Comparison of ENCODE assay signal across 14 mouse cellular contexts in genomic region chr14:45668325-45668724, GRCm38 (mm10). TPM values are rescaled to one million over a fixed set of nuclear protein-coding genes. Genes with fewer than 3 reads are reported as not detected.
DNase-seq lines count a peak whose midpoint lies in the region; ATAC-seq and TF ChIP-seq lines count a peak whose summit lies in the region.
"Had no signal": no experiment of that assay in that cellular context is flagged by ENCODE, and none has a peak within 500 bp of the region (broad histone marks: within the 10 kb centered on the region; RNA-seq: fewer than 3 reads in every experiment).

No protein-coding gene starts in this region.

- peaks cover 3% of the 10 kb centered on the region; the same call in 1 of the 2 replicates for H3K4me1 ChIP-seq in liver, adult 2 months (ENCODE audit: control insufficient read depth, insufficient read depth, low read length)
- H3K4me1 ChIP-seq: embryonic facial prominence, embryonic 10.5 days had no signal

- 52% methylated on average over 4 of the region's 4 CpGs for WGBS in liver, adult 2 months

- intact Hi-C loops in heart, postnatal 10 days (cut with DNase I), result loop anchor here (2.0 kb wide), 1 partner anchor 14 kb away; no protein-coding TSS in a partner anchor

- H3K27me3 ChIP-seq in liver, adult 2 months (ENCODE audit: control insufficient read depth, insufficient read depth, low read length), result no peaks in the 10 kb centered on the region

- H3K4me3 ChIP-seq in liver, adult 2 months (ENCODE audit: insufficient read depth, low read depth, low read length), result no peak overlapping the region
- H3K4me3 ChIP-seq: embryonic facial prominence, embryonic 10.5 days; myocyte had no signal

- DNase-seq in adrenal gland, adult 8-10 months, result peak; percentile 31
- no peak for DNase-seq in adrenal gland, postnatal 4 days (ENCODE audit: low spot score in 2 of 2)
- DNase-seq in liver, adult 2 months (ENCODE audit: extremely low read depth, low read depth, low spot score), result peak; percentile 61
- no peak for DNase-seq in liver
- peak; percentile 65 to 71 for DNase-seq in heart, postnatal 10 days
- peak; percentile 43 for DNase-seq in lung, postnatal 25 days (ENCODE audit: low spot score)
- DNase-seq in retina, postnatal 1 day, result no peak
- DNase-seq: cerebellum, adult 9-10 months; kidney, postnatal 4 days; spleen, adult 18-20 months had no signal

- no peak for TF ChIP-seq CTCF in liver, adult 2 months (IDR thresholded peaks at IDR 0.05; ENCODE audit: low read depth, low read length)

- H3K79me2 ChIP-seq in liver, adult 2 months (ENCODE audit: control insufficient read depth, insufficient read depth, low read length), result no peaks in the 10 kb centered on the region

- TF ChIP-seq POLR2A in liver, adult 2 months (IDR thresholded peaks at IDR 0.05; ENCODE audit: extremely low read depth, insufficient read depth, low read length), result no peak

- no peak overlapping the region for H3K27ac ChIP-seq in liver, adult 2 months (replicated peaks; ENCODE audit: insufficient read depth, low read depth, low read length)
- H3K27ac ChIP-seq: embryonic facial prominence, embryonic 10.5 days had no signal

- no peak for ATAC-seq in megakaryocyte, adult 5-6 weeks (ENCODE audit: poor library complexity, severe bottlenecking)
- ATAC-seq: intestine, postnatal 0 days had no signal

- no peaks in the 10 kb centered on the region for H3K36me3 ChIP-seq in liver, adult 2 months (ENCODE audit: control insufficient read depth, insufficient read depth, low read length)
- H3K36me3 ChIP-seq: embryonic facial prominence, embryonic 10.5 days had no signal

- H3K9ac ChIP-seq in liver, adult 2 months (ENCODE audit: low read depth, low read length), result no peak overlapping the region

RNA-seq across cellular contexts. Expression of gene Ddhd1, which starts 10.4 kb away (rescaled TPM):
- total RNA-seq in adrenal gland, adult 8-10 months (2022), result 10 to 100 TPM; 17.1 to 21.1 (median 18.9) TPM
- total RNA-seq in adrenal gland, postnatal 4 days (2021), result 10 to 100 TPM; 17.5 to 24.2 TPM
- 10.7 and 12.9 TPM in 2 replicates for total RNA-seq in liver, adult 2 months (2014; rRNA removed)
- 6.7 and 10.1 TPM in 2 replicates for polyA plus RNA-seq in liver, adult 2 months (2012; rRNA removed)
- 10 to 100 TPM; 12.7 TPM for total RNA-seq in heart, postnatal 10 days (2021)
- 34.0 and 34.3 TPM in 2 replicates for total RNA-seq in megakaryocyte, adult 5-6 weeks (2015)
- 43.1 and 46.5 TPM in 2 replicates for total RNA-seq in megakaryocyte, adult 5-6 weeks (2017)

Comparison
In these comparisons a context has a peak if more than half of its experiments do, and no peak if none do; other contexts are left out.
1. DNase-seq: peak in adrenal gland, adult 8-10 months (single experiment), liver, adult 2 months (single experiment), heart, postnatal 10 days (2 of 2) and lung, postnatal 25 days (single experiment); none in adrenal gland, postnatal 4 days (0 of 2), liver (single experiment) and retina, postnatal 1 day (single experiment).